Mouse (Mus musculus) kidney, embryonic 14.5 days (tissue): ENCODE measurements around the gene Hist1h2bb. TPM values are rescaled to one million over a fixed set of nuclear protein-coding genes. Genes with fewer than 3 reads are reported as not detected.
A peak's percentile ranks its signal among the peaks of the same experiment; 100 is the strongest.

Experiments used
- ATAC-seq: fragments of 200-750 bp; cut with Nextera tagmentation; 2 replicates; pipeline ENCODE4 v1.8.0; 2017; ENCODE audit warnings: moderate number of reproducible peaks, mild to moderate bottlenecking, moderate TSS enrichment, moderate library complexity; ENCODE audit not compliant: low FRiP score, low TSS enrichment
- H3K27ac ChIP-seq: fragments of 300-500 bp; sonication (generic); 2 replicates; pipeline ENCODE4 v1.5.1; 2014; ENCODE audit warnings: low read depth, mild to moderate bottlenecking, low read length, moderate library complexity, mixed read lengths
- H3K27me3 ChIP-seq: fragments of 300-500 bp; sonication (generic); 2 replicates; pipeline ENCODE4 v1.6.1; 2014; ENCODE audit warnings: mild to moderate bottlenecking, low read length; ENCODE audit not compliant: control insufficient read depth, insufficient read depth
- H3K36me3 ChIP-seq: fragments of 300-500 bp; sonication (generic); 2 replicates; pipeline ENCODE4 v1.6.1; 2014; ENCODE audit warnings: low read length, mixed read lengths; ENCODE audit not compliant: control insufficient read depth, insufficient read depth
- H3K4me1 ChIP-seq: fragments of 300-500 bp; sonication (generic); 2 replicates; pipeline ENCODE4 v1.6.1; 2014; ENCODE audit warnings: low read length, mixed read lengths; ENCODE audit not compliant: control insufficient read depth, insufficient read depth
- H3K4me2 ChIP-seq: fragments of 300-500 bp; sonication (generic); replicated peaks from 2 replicates; pipeline ENCODE4 v1.6.1; 2014; ENCODE audit warnings: low read depth, mild to moderate bottlenecking, low read length
- H3K4me3 ChIP-seq: fragments of 300-500 bp; sonication (generic); 2 replicates; pipeline ENCODE4 v1.5.1; 2014; ENCODE audit warnings: mild to moderate bottlenecking, low read length
- H3K9ac ChIP-seq: fragments of 300-500 bp; sonication (generic); 2 replicates; pipeline ENCODE4 v1.6.1; 2014; ENCODE audit warnings: low read depth, mild to moderate bottlenecking, low read length, moderate library complexity
- H3K9me3 ChIP-seq: fragments of 300-500 bp; sonication (generic); 2 replicates; pipeline ENCODE4 v1.6.1; 2016; ENCODE audit warnings: low read length; ENCODE audit not compliant: control insufficient read depth
- WGBS: fragments of 180-500 bp; shearing (Covaris S2); extraction: QIAGEN DNeasy Blood & Tissue Kit; methylation state at CpG from one replicate; pipeline ENCODE4 v1.1.7; 2014; 5-methylcytosine and 5-hydroxymethylcytosine counted together
- polyA plus RNA-seq: library from polyadenylated mRNA; unstranded; fragments of >200 nt; fragmentation: Nextera tagmentation; extraction: Ambion mirVana; gene quantifications from 2 replicates; pipeline ENCODE4 v1.2.1, GENCODE M21; 2014

Hist1h2bb gene
- polyA plus RNA-seq, 1 experiment from 2014 or later = 2.7 TPM

DNA sequence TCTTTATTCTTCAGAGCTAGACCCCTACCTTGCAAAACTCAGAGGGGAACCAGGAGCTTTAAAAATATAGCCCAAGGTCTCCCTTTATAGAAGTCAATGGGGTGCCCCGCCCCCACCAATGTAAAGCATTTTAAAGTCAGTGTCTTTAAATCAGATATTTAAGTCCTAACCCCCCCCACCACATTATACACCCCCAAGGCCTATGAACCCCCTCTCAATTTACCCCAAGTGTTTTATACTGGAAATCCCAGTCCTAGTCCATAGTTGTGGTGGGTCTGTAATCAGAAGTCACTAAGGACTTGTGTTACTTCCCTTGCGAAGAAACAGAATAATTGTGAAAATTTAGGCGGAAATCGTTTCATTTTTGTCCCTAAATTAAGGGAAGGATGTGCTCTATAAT is 8.5 kb upstream of the Hist1h2bb start:
- Histone ChIP-seq H3K27me3 (no peaks in the 10 kb centered on the region), H3K36me3 (no peaks in the 10 kb centered on the region), H3K27ac (peak overlapping the region; percentile 99), H3K4me2 (peak overlapping the region; percentile 72), H3K4me1 (peaks cover 7% of the 10 kb centered on the region; the same call in 1 of the 2 replicates), H3K9ac (peak overlapping the region; percentile 74), H3K9me3 (no peaks in the 10 kb centered on the region), H3K4me3 (peak overlapping the region; percentile 51; the same call in 1 of the 2 replicates)
- no peak for ATAC-seq
- WGBS = 27% methylated on average over 4 of the region's 4 CpGs

DNA sequence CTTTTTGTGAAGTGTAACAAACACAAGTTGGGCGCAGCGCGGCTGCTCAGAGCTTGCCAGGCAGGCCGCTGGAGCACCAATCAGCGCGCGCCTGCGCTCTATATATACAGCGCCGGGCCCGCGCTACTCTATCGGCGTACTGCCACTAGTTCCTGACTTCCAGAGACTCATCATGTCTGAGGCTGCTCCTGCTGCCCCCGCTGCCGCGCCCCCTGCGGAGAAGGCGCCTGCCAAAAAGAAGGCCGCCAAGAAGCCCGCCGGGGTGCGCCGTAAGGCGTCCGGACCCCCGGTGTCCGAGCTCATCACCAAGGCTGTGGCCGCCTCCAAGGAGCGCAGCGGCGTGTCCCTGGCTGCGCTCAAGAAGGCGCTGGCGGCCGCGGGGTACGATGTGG is 7.9 kb upstream of the Hist1h2bb start, which contains the start of gene Hist1h1c:
Gene Hist1h1c, plus strand, starts transcription at position 132 of the 392 bp plus-strand sequence.
- H3K9ac ChIP-seq = peak within 1 kb of the TSS; percentile 74
- peak within 1 kb of the TSS; percentile 99 for H3K27ac ChIP-seq
- H3K4me1 ChIP-seq = peaks cover 7% of the 10 kb centered on the region; the same call in 1 of the 2 replicates
- peak within 1 kb of the TSS; percentile 72 for H3K4me2 ChIP-seq
- peak within 1 kb of the TSS; percentile 51 for H3K4me3 ChIP-seq
- ATAC-seq = peak; percentile 95
- no peaks in the 10 kb centered on the region for H3K27me3 ChIP-seq
- WGBS = under 1% methylated on average over 30 of the region's 38 CpGs
- no peaks in the 10 kb centered on the region for H3K9me3 ChIP-seq
- no peaks in the 10 kb centered on the region for H3K36me3 ChIP-seq

DNA sequence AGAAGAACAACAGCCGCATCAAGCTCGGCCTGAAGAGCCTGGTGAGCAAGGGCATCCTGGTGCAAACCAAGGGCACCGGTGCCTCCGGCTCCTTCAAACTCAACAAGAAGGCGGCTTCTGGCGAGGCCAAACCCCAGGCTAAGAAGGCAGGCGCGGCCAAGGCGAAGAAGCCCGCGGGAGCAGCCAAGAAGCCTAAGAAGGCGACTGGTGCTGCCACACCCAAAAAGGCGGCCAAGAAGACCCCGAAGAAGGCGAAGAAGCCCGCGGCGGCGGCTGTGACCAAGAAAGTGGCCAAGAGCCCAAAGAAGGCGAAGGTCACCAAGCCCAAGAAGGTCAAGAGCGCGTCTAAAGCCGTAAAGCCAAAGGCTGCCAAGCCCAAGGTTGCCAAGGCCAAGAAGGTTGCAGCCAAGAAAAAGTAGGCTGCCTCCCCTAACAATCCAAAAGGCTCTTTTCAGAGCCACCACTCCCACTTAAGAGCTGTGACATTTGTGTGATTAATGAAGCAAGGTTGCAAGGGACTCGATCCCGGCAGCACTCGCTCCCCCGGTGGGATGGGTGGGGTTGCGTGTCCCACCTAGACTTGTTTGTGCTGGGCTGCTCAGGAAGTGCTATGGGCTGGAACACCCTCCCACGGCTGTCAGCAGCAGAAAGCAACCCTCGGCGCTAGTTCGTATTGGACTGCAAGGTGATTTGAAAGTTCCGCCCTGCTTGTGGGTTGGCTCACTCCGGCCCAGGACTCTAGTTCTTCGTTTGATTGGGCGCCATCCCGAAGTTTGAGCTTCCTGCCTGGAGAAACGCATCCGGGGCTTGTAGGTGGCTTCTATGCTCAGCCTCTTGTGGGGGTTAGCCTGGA is 7.2 kb upstream of the Hist1h2bb start:
- ATAC-seq = peak; percentile 94
- Histone ChIP-seq H3K9ac (peak overlapping the region; percentile 74), H3K4me2 (peak overlapping the region; percentile 72), H3K9me3 (no peaks in the 10 kb centered on the region), H3K27ac (peak overlapping the region; percentile 99), H3K4me3 (peak overlapping the region; percentile 51), H3K36me3 (no peaks in the 10 kb centered on the region), H3K27me3 (no peaks in the 10 kb centered on the region), H3K4me1 (peaks cover 10% of the 10 kb centered on the region; the same call in 1 of the 2 replicates)
- under 1% methylated on average over 39 of the region's 39 CpGs for WGBS

DNA sequence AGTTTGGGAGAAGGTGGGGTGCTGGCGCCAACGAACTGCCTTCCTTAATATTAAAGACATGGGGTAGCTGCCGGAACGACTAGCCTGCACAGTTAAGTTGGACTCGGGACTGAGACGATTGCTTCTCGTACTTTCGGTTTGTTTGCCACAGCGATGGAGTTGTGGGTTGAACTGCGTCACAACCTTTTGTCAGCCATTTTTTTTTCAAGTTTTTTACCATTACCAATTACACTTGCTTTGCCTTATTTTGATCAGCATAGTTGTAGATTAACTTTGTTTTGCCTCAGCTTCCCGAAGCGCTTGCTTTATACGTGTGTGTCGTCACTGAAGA is 6.6 kb upstream of the Hist1h2bb start:
- H3K9ac ChIP-seq = peak overlapping the region; percentile 74
- H3K4me3 ChIP-seq = peak overlapping the region; percentile 51
- WGBS = under 1% methylated on average over 14 of the region's 14 CpGs
- no peak for ATAC-seq
- peak overlapping the region; percentile 72 for H3K4me2 ChIP-seq
- peak overlapping the region; percentile 99 for H3K27ac ChIP-seq
- H3K9me3 ChIP-seq = no peaks in the 10 kb centered on the region
- H3K4me1 ChIP-seq = peaks cover 13% of the 10 kb centered on the region; the same call in 1 of the 2 replicates
- no peaks in the 10 kb centered on the region for H3K27me3 ChIP-seq
- H3K36me3 ChIP-seq = no peaks in the 10 kb centered on the region

DNA sequence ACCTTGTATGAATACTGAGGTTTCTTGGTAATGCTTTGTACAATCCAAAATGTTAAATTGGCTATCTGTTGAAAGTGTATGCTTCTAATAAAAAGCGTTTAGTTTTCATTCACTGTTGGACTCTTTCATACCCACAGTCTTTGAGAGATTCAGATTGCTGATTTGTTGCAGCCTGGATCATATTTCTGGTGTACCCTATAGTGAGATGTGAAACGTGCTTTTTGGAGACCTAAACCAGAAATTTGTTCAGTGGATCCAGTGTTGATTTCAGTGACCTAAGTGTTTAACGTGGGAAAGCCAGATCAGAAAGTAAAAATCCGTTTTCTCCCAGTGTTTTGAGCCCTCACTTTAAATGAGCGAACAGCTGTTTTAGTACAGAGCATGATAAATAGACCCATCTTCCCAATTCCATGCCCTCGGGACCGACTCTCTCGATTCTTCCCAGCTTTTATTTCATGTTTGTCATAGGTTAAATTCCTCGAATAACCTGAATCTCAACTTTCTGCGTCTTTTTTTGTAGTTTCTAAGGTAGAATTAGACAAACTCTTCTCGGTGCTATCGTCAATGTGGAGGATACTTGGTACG is 6.2 kb upstream of the Hist1h2bb start:
- Histone ChIP-seq H3K9ac (peak overlapping the region; percentile 74), H3K36me3 (no peaks in the 10 kb centered on the region), H3K4me3 (peak overlapping the region; percentile 51), H3K27ac (peak overlapping the region; percentile 99), H3K9me3 (no peaks in the 10 kb centered on the region), H3K4me2 (peak overlapping the region; percentile 72), H3K27me3 (no peaks in the 10 kb centered on the region), H3K4me1 (peaks cover 13% of the 10 kb centered on the region; the same call in 1 of the 2 replicates)
- no peak for ATAC-seq
- WGBS = 22% methylated on average over 13 of the region's 13 CpGs

DNA sequence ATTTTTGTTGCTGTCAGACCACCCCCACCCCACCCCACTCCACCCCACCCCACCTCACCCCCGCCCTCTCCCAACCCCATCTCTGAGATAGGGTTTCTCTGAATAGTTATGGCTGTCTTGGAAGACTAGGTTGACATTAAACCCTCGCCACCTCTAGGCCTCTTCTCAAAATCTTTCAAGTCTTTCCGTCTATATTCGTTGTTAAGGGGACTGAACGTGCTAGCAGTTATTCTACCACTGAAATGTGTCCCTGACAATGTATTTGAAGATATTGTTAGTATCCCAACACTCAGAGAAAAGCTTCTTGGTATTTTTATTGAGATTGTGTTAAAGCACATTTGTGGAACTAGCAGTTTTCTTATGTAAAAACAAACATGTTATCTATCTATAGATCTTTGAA is 5.6 kb upstream of the Hist1h2bb start:
- peak overlapping the region; percentile 74; the same call in 1 of the 2 replicates for H3K9ac ChIP-seq
- H3K4me1 ChIP-seq = peaks cover 13% of the 10 kb centered on the region; the same call in 1 of the 2 replicates
- 47% methylated on average over 5 of the region's 5 CpGs for WGBS

DNA sequence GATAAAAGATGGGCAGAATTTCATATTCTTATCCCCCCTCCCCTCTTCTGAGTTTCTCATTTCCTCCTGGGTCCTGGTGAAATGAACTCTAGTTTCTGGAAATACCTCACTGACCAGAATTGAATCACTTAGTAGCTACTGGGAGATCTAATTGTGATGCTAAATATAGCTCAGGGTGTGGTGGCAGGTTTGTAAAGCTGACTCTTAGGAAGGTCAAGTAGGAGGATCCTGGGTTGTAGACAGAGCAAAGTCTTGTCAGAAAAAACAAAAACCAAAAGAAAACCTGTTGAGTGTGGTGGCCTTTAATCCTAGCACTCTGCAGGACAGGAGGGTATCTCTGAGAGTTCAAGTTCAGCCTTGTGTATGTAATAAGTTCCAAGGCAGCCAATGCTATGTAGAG is 4.5 kb upstream of the Hist1h2bb start:
- no peak for ATAC-seq
- H3K4me1 ChIP-seq = peaks cover 13% of the 10 kb centered on the region; the same call in 1 of the 2 replicates
- H3K27ac ChIP-seq = no peak overlapping the region

More for the DNA sequence above, 5.6 kb upstream of the Hist1h2bb start:
- peak overlapping the region; percentile 72 for H3K4me2 ChIP-seq
- peak overlapping the region; percentile 99; the same call in 1 of the 2 replicates for H3K27ac ChIP-seq
- no peaks in the 10 kb centered on the region for H3K27me3 ChIP-seq
- H3K9me3 ChIP-seq = no peaks in the 10 kb centered on the region
- H3K4me3 ChIP-seq = peak overlapping the region; percentile 51; the same call in 1 of the 2 replicates
- ATAC-seq = no peak
- no peaks in the 10 kb centered on the region for H3K36me3 ChIP-seq

DNA sequence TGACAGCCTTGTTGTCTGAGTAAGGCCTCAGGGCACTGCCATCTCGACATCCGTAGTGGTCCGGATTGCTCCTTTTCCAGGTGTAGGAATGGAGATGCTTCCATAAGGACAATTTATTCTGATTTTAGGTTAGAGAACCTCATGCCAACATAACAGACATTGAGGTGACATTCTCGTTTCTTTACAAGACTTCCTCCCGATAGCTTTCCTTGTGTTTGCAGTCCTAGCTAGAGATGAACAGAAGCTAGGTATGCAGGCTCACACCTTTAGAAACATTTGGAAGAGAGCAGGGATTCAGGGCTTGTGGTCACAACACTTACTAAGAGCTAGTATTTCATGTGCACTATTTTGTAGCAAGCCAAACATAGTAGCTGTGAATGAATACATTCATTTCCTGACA is 3.3 kb upstream of the Hist1h2bb start:
- Histone ChIP-seq H3K27ac (no peak overlapping the region), H3K4me3 (no peak overlapping the region), H3K9ac (no peak overlapping the region), H3K27me3 (no peaks in the 10 kb centered on the region), H3K4me2 (no peak overlapping the region), H3K9me3 (no peaks in the 10 kb centered on the region), H3K4me1 (peaks cover 17% of the 10 kb centered on the region; the same call in 1 of the 2 replicates), H3K36me3 (no peaks in the 10 kb centered on the region)
- ATAC-seq = no peak
- 88% methylated on average over 5 of the region's 5 CpGs for WGBS

More for the DNA sequence above, 4.5 kb upstream of the Hist1h2bb start:
- no peaks in the 10 kb centered on the region for H3K9me3 ChIP-seq
- H3K9ac ChIP-seq = no peak overlapping the region
- no peak overlapping the region for H3K4me2 ChIP-seq
- no peaks in the 10 kb centered on the region for H3K27me3 ChIP-seq
- no peaks in the 10 kb centered on the region for H3K36me3 ChIP-seq
- H3K4me3 ChIP-seq = no peak overlapping the region

DNA sequence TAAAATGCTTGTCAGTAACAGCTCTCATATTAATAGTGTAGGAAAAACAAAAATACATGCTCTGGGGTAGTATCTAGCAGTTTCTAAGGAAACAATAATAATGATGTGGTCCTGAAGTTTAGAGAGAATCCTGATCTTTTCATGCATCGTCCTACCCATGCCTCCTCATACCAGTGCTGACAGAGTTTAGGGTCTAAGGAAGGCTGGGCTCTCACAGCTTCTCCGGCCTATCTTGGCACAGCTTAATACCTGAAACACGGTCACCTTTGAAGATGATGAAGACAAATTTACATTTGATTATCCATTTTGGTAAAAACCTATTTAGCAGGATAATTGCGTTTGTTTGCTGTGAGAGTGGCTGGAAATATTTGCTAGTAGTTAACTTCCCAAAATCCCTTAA is 2.6 kb upstream of the Hist1h2bb start:
- Histone ChIP-seq H3K4me1 (peaks cover 21% of the 10 kb centered on the region; the same call in 1 of the 2 replicates), H3K36me3 (no peaks in the 10 kb centered on the region), H3K27ac (peak overlapping the region; percentile 98; the same call in 1 of the 2 replicates), H3K4me3 (peak overlapping the region; percentile 41), H3K27me3 (no peaks in the 10 kb centered on the region), H3K9ac (peak overlapping the region; percentile 75), H3K4me2 (peak overlapping the region; percentile 67), H3K9me3 (no peaks in the 10 kb centered on the region)
- no peak for ATAC-seq
- 48% methylated on average over 4 of the region's 4 CpGs for WGBS
